In genomic region chr4:132946047-132947001, GRCm38 (mm10) we compare ENCODE assay signal across 7 mouse cellular contexts. TPM values are rescaled to one million over a fixed set of nuclear protein-coding genes. Genes with fewer than 3 reads are reported as not detected.
DNase-seq lines count a peak whose midpoint lies in the region; ATAC-seq and TF ChIP-seq lines count a peak whose summit lies in the region.

No protein-coding gene starts in this region.

- H3K36me3 ChIP-seq in forebrain, postnatal 0 days (ENCODE audit: insufficient read depth), result no peaks in the 10 kb centered on the region
- no peaks in the 10 kb centered on the region for H3K36me3 ChIP-seq in hindbrain, embryonic 13.5 days

- H3K4me2 ChIP-seq in forebrain, postnatal 0 days (ENCODE audit: low read depth), result peak overlapping the region; percentile 37
- peak overlapping the region; percentile 48 for H3K4me2 ChIP-seq in hindbrain, embryonic 13.5 days

- WGBS in forebrain, postnatal 0 days, result 17% methylated on average over 27 of the region's 27 CpGs
- 16% methylated on average over 27 of the region's 27 CpGs for WGBS in hindbrain, embryonic 13.5 days

- peak overlapping the region; percentile 51 for H3K27ac ChIP-seq in forebrain, postnatal 0 days (ENCODE audit: low read depth, low read length)
- H3K27ac ChIP-seq in hindbrain, embryonic 13.5 days, result peak overlapping the region; percentile 80

- no peaks in the 10 kb centered on the region for H3K27me3 ChIP-seq in forebrain, postnatal 0 days (ENCODE audit: insufficient read depth, low read length)
- peaks cover 11% of the 10 kb centered on the region; the same call in 1 of the 2 replicates for H3K27me3 ChIP-seq in hindbrain, embryonic 13.5 days

- peak; percentile 69; the same call in 1 of the 2 replicates for ATAC-seq in forebrain, postnatal 0 days
- peak; percentile 47; the same call in 1 of the 2 replicates for ATAC-seq in hindbrain, embryonic 13.5 days (ENCODE audit: low FRiP score)

- peak; percentile 76 for DNase-seq in Muller cell, postnatal 12 days (ENCODE audit: inconsistent ontology term)
- peak; percentile 80 for DNase-seq in cerebellum, adult 11-12 months
- no peak for DNase-seq in forebrain, postnatal 0 days
- peak; percentile 92 for DNase-seq in left cerebral cortex, postnatal 4 days
- DNase-seq in mesoderm, embryonic 11.5 days (ENCODE audit: low read depth, low spot score), result peak; percentile 46
- DNase-seq in spleen, postnatal 14 days (ENCODE audit: low spot score in 2 of 2), result peak; percentile 48 to 62

- intact Hi-C loops in left cerebral cortex, postnatal 4 days (cut with DNase I), result loop anchor here (10.0 kb wide), 1 partner anchor 348 kb away; no protein-coding TSS in a partner anchor

- 0 out of 2 replicates have a peak overlapping the region, but pooled peaks have one; percentile 34 for H3K9ac ChIP-seq in forebrain, postnatal 0 days
- peak overlapping the region; percentile 60 for H3K9ac ChIP-seq in hindbrain, embryonic 13.5 days

- no peaks in the 10 kb centered on the region for H3K9me3 ChIP-seq in forebrain, postnatal 0 days (ENCODE audit: low read length)
- H3K9me3 ChIP-seq in hindbrain, embryonic 13.5 days, result no peaks in the 10 kb centered on the region

- H3K4me3 ChIP-seq in forebrain, postnatal 0 days (ENCODE audit: low read depth, low read length), result no peak overlapping the region
- H3K4me3 ChIP-seq in hindbrain, embryonic 13.5 days, result peak overlapping the region; percentile 15

- no peak for TF ChIP-seq CTCF in forebrain, postnatal 0 days (IDR thresholded peaks at IDR 0.05; ENCODE audit: low read depth)

- H3K4me1 ChIP-seq in forebrain, postnatal 0 days (ENCODE audit: insufficient read depth), result peaks cover 5% of the 10 kb centered on the region; the same call in 1 of the 2 replicates
- H3K4me1 ChIP-seq in hindbrain, embryonic 13.5 days (replicated peaks), result peaks cover 26% of the 10 kb centered on the region

RNA-seq across cellular contexts. Expression of gene Fam76a, which starts 24.0 kb away (rescaled TPM):
- total RNA-seq in forebrain, postnatal 0 days (2014; rRNA removed), result 27.9 and 29.8 TPM in 2 replicates
- polyA plus RNA-seq in forebrain, postnatal 0 days (2015; fragmentation: Nextera tagmentation; extraction: Ambion mirVana), result 28.0 and 41.0 TPM in 2 replicates
- polyA plus RNA-seq in hindbrain, embryonic 13.5 days (2015; fragmentation: Nextera tagmentation; extraction: Ambion mirVana), result 38.7 and 38.9 TPM in 2 replicates
- total RNA-seq in left cerebral cortex, postnatal 4 days (2021), result 10 to 100 TPM; 24.3 to 25.4 TPM

RNA-seq across cellular contexts. Expression of gene Fgr, which starts 27.6 kb away (rescaled TPM):
- not detected in 2 replicates for total RNA-seq in forebrain, postnatal 0 days (2014; rRNA removed)
- 0.06 TPM in 2 replicates for polyA plus RNA-seq in forebrain, postnatal 0 days (2015; fragmentation: Nextera tagmentation; extraction: Ambion mirVana)
- polyA plus RNA-seq in hindbrain, embryonic 13.5 days (2015; fragmentation: Nextera tagmentation; extraction: Ambion mirVana), result 0.13 TPM in 1 of 2 replicates, not detected in the other
- under 1 TPM; 0.42 to 0.44 TPM for total RNA-seq in left cerebral cortex, postnatal 4 days (2021)
